Mouse (Mus musculus): ENCODE measurements around the gene Asb14.

- TF ChIP-seq POLR2A (IDR thresholded peaks at IDR 0.05; ENCODE audit: borderline replicate concordance, low read depth, low read length) (no peak), CTCF (IDR thresholded peaks at IDR 0.05; ENCODE audit: low read depth, low read length) (no peak)
Measured at GRCm38 (mm10) chr14:26907401-26907800, 13.0 kb downstream of the Asb14 start.

All from bone marrow macrophage, adult 2 months (primary cell).